Mouse (Mus musculus) brain, embryonic 18.5 days (tissue): Measurements from ENCODE around the gene Vps18.

Source experiments
- DNase-seq: peaks from one replicate; pipeline ENCODE4 v3.0.0-alpha.2; 2012; ENCODE audit warnings: low read depth, low spot score

The Vps18 gene

GRCm38 (mm10) chr2:119321771-119322586 is 33.4 kb downstream of the Vps18 start:
- DNase-seq, result no peak

GRCm38 (mm10) chr2:119322587-119323300 is 34.2 kb downstream of the Vps18 start:
- DNase-seq, result no peak

GRCm38 (mm10) chr2:119323866-119324575 is 35.5 kb downstream of the Vps18 start:
- no peak for DNase-seq

- DNase-seq, result no peak
Measured at GRCm38 (mm10) chr2:119324576-119325318, 36.2 kb downstream of the Vps18 start.

GRCm38 (mm10) chr2:119325568-119326143 is 37.1 kb downstream of the Vps18 start, which contains the start of gene Dll4:
TSS of gene Dll4 (plus strand) at chr2:119325784.
- DNase-seq, result no peak

- DNase-seq, result no peak
Measured at GRCm38 (mm10) chr2:119326161-119327101, 37.9 kb downstream of the Vps18 start.

GRCm38 (mm10) chr2:119327102-119327480 is 38.6 kb downstream of the Vps18 start:
- DNase-seq, result no peak

- no peak for DNase-seq
Measured at GRCm38 (mm10) chr2:119327942-119328526, 39.5 kb downstream of the Vps18 start.

- DNase-seq, result no peak
Measured at GRCm38 (mm10) chr2:119328546-119328945, 40.0 kb downstream of the Vps18 start.

- no peak for DNase-seq
Measured at GRCm38 (mm10) chr2:119329123-119329817, 40.7 kb downstream of the Vps18 start.

GRCm38 (mm10) chr2:119330795-119331194 is 42.3 kb downstream of the Vps18 start:
- DNase-seq, result no peak

- no peak for DNase-seq
Measured at GRCm38 (mm10) chr2:119332177-119332661, 43.7 kb downstream of the Vps18 start.

- no peak for DNase-seq
Measured at GRCm38 (mm10) chr2:119334135-119334534, 45.6 kb downstream of the Vps18 start.

GRCm38 (mm10) chr2:119334964-119335525 is 46.5 kb downstream of the Vps18 start:
- no peak for DNase-seq

- no peak for DNase-seq
Measured at GRCm38 (mm10) chr2:119335535-119335934, 47.0 kb downstream of the Vps18 start.

GRCm38 (mm10) chr2:119336002-119336401 is 47.5 kb downstream of the Vps18 start:
- DNase-seq, result no peak

GRCm38 (mm10) chr2:119336470-119336869 is 47.9 kb downstream of the Vps18 start:
- DNase-seq, result no peak

GRCm38 (mm10) chr2:119337425-119338265 is 49.1 kb downstream of the Vps18 start:
- DNase-seq, result no peak
